In the genomic region with DNA sequence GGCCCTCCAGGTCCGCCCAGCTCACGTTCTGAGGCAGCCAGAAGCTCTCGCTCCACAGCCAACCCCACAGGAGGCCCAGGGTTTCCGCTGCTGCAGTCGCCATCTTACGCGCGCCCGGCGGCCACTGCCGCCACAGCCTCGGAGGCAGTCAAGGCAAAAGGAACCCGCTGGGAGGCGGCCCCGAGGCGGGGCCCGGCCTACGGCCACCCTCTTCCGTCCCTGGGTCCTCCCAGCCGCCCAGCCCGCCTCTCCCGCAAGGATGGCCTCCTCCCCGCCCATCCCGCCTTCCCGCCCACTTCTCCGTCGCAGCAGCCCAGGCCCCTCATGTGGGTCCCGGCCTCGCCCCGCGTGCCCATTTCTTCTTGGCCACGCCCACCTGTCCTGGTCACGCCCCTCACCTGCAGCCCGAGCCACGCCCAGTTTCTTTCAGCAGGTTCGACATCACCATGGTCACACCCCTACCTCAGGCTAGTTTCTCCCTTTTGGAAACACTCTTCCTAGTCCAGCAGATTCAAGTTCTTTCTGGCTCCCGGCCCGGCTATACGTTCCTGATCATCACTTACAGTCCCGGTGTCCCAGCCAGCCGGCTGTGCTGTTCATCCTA, we compare ENCODE assay signal across 1 mouse cellular context.
A peak's percentile ranks its signal among the peaks of the same experiment; 100 is the strongest.
TF ChIP-seq lines count a peak whose summit lies in the region.

No protein-coding gene starts in this region.

TF ChIP-seq in MEL, 35 proteins besides CTCF, POLR2A, EP300 and RAD21 (continued from another document):
- no peak for TF ChIP-seq POLR2AphosphoS2 (IDR thresholded peaks at IDR 0.05; ENCODE audit: low read length)
- TF ChIP-seq SIN3A (IDR thresholded peaks at IDR 0.05; ENCODE audit: low read length): no peak; the same call in 1 of the 2 replicates
- peak; percentile 38; the same call in 1 of the 2 replicates for TF ChIP-seq ELF1 (IDR thresholded peaks at IDR 0.05; ENCODE audit: low read depth, low read length)
- no peak for TF ChIP-seq POLR2AphosphoS5 (IDR thresholded peaks at IDR 0.05; ENCODE audit: borderline replicate concordance, low read depth, low read length)
- no peak for TF ChIP-seq UBTF (IDR thresholded peaks at IDR 0.05; ENCODE audit: borderline replicate concordance, insufficient read depth, low read depth, low read length)
- TF ChIP-seq CHD2 (IDR thresholded peaks at IDR 0.05; ENCODE audit: low read length): no peak
- TF ChIP-seq ZMIZ1 (IDR thresholded peaks at IDR 0.05; ENCODE audit: low read depth, low read length): peak; percentile 77
- TF ChIP-seq E2F4 (IDR thresholded peaks at IDR 0.05; ENCODE audit: borderline replicate concordance, low read depth, low read length): no peak
- no peak for TF ChIP-seq USF1 (IDR thresholded peaks at IDR 0.05; ENCODE audit: low read depth, low read length)
- peak; percentile 54; the same call in 1 of the 2 replicates for TF ChIP-seq BHLHE40 (IDR thresholded peaks at IDR 0.05; ENCODE audit: borderline replicate concordance, low read depth, low read length)
- TF ChIP-seq MEF2A (IDR thresholded peaks at IDR 0.05; ENCODE audit: extremely low read depth, insufficient replicate concordance, low read depth, low read length, poor library complexity, severe bottlenecking): no peak
- TF ChIP-seq NRF1 (IDR thresholded peaks at IDR 0.05; ENCODE audit: insufficient read depth, low read depth, low read length, poor library complexity, severe bottlenecking): no peak
- 0 out of 2 replicates have a peak, but pooled peaks have one; percentile 23 for TF ChIP-seq ETS1 (IDR thresholded peaks at IDR 0.05; ENCODE audit: low read depth, low read length)
- TF ChIP-seq ZKSCAN1 (IDR thresholded peaks at IDR 0.05; ENCODE audit: low read depth, low read length): no peak
- TF ChIP-seq NELFE (IDR thresholded peaks at IDR 0.05; ENCODE audit: low read depth, low read length): peak; percentile 87
- no peak for TF ChIP-seq MYC (IDR thresholded peaks at IDR 0.05; ENCODE audit: low read depth, low read length)
- TF ChIP-seq JUND (IDR thresholded peaks at IDR 0.05; ENCODE audit: low read depth, low read length): no peak
- TF ChIP-seq MAX (IDR thresholded peaks at IDR 0.05; ENCODE audit: low read length): peak; percentile 69; the same call in 1 of the 2 replicates
- peak; percentile 65; the same call in 1 of the 2 replicates for TF ChIP-seq TBP (IDR thresholded peaks at IDR 0.05; ENCODE audit: low read depth, low read length)
- peak; percentile 60; the same call in 1 of the 2 replicates for TF ChIP-seq TCF12 (IDR thresholded peaks at IDR 0.05; ENCODE audit: low read depth, low read length)
- no peak for TF ChIP-seq CHD1 (IDR thresholded peaks at IDR 0.05; ENCODE audit: low read depth, low read length)
- TF ChIP-seq TAL1 (IDR thresholded peaks at IDR 0.05; ENCODE audit: low read length): no peak
- 0 out of 2 replicates have a peak, but pooled peaks have one; percentile 13 for TF ChIP-seq HCFC1 (IDR thresholded peaks at IDR 0.05; ENCODE audit: low read depth, low read length)
- no peak for TF ChIP-seq SMC3 (IDR thresholded peaks at IDR 0.05; ENCODE audit: low read depth, low read length)
